Mouse (Mus musculus) skeletal muscle tissue, adult 2 months (tissue): ENCODE data around the gene Tnnt3.
A peak's percentile ranks its signal among the peaks of the same experiment; 100 is the strongest.

Experiments
- DNase-seq: peaks from one replicate; pipeline ENCODE4 v3.0.0-alpha.2; 2012; ENCODE audit warnings: low read depth, low spot score

The Tnnt3 gene

GRCm38 (mm10) chr7:142476795-142477452 is 21.7 kb upstream of the Tnnt3 start:
- DNase-seq: no peak

- DNase-seq: no peak
Observed at GRCm38 (mm10) chr7:142478001-142478400, 20.6 kb upstream of the Tnnt3 start.

- DNase-seq: no peak
Observed at GRCm38 (mm10) chr7:142478574-142478973, 20.1 kb upstream of the Tnnt3 start.

- DNase-seq: no peak
Observed at GRCm38 (mm10) chr7:142479307-142479706, 19.3 kb upstream of the Tnnt3 start.

- no peak for DNase-seq
Observed at GRCm38 (mm10) chr7:142479886-142480285, 18.8 kb upstream of the Tnnt3 start.

GRCm38 (mm10) chr7:142480661-142481060 is 18.0 kb upstream of the Tnnt3 start:
- DNase-seq: no peak

- DNase-seq: no peak
Observed at GRCm38 (mm10) chr7:142481186-142481567, 17.5 kb upstream of the Tnnt3 start.

GRCm38 (mm10) chr7:142481568-142482255 is 16.9 kb upstream of the Tnnt3 start:
- peak; percentile 82 for DNase-seq

GRCm38 (mm10) chr7:142482256-142482609 is 16.4 kb upstream of the Tnnt3 start:
- no peak for DNase-seq

- DNase-seq: peak; percentile 76
Observed at GRCm38 (mm10) chr7:142483136-142483535, 15.5 kb upstream of the Tnnt3 start.

- peak; percentile 78 for DNase-seq
Observed at GRCm38 (mm10) chr7:142484780-142485179, 13.9 kb upstream of the Tnnt3 start.

- no peak for DNase-seq
Observed at GRCm38 (mm10) chr7:142486751-142487162, 11.9 kb upstream of the Tnnt3 start.

- DNase-seq: no peak
Observed at GRCm38 (mm10) chr7:142487341-142487859, 11.2 kb upstream of the Tnnt3 start.

- no peak for DNase-seq
Observed at GRCm38 (mm10) chr7:142488053-142488452, 10.6 kb upstream of the Tnnt3 start.

GRCm38 (mm10) chr7:142493535-142493934 is 5.1 kb upstream of the Tnnt3 start:
- DNase-seq: peak; percentile 85

GRCm38 (mm10) chr7:142496158-142496557 is 2.5 kb upstream of the Tnnt3 start:
- DNase-seq: peak; percentile 96

GRCm38 (mm10) chr7:142496800-142497199 is 1.8 kb upstream of the Tnnt3 start:
- DNase-seq: peak; percentile 88

- DNase-seq: peak; percentile 85
Observed at GRCm38 (mm10) chr7:142497775-142498174, 861 bp upstream of the Tnnt3 start.

- DNase-seq: no peak
Observed at GRCm38 (mm10) chr7:142499010-142499721, 530 bp downstream of the Tnnt3 start.

- peak; percentile 93 for DNase-seq
Observed at GRCm38 (mm10) chr7:142500032-142500431, 1.4 kb downstream of the Tnnt3 start.

GRCm38 (mm10) chr7:142503206-142503605 is 4.6 kb downstream of the Tnnt3 start:
- DNase-seq: no peak

- peak; percentile 74 for DNase-seq
Observed at GRCm38 (mm10) chr7:142505942-142506341, 7.3 kb downstream of the Tnnt3 start.
